Mouse (Mus musculus): ENCODE data around the gene Kmt5b. TPM values are rescaled to one million over a fixed set of nuclear protein-coding genes. Genes with fewer than 3 reads are reported as not detected.

Gene Kmt5b
- total RNA-seq, 2 experiments from 2014 or later, result 53.9 to 57.7 TPM

DNA sequence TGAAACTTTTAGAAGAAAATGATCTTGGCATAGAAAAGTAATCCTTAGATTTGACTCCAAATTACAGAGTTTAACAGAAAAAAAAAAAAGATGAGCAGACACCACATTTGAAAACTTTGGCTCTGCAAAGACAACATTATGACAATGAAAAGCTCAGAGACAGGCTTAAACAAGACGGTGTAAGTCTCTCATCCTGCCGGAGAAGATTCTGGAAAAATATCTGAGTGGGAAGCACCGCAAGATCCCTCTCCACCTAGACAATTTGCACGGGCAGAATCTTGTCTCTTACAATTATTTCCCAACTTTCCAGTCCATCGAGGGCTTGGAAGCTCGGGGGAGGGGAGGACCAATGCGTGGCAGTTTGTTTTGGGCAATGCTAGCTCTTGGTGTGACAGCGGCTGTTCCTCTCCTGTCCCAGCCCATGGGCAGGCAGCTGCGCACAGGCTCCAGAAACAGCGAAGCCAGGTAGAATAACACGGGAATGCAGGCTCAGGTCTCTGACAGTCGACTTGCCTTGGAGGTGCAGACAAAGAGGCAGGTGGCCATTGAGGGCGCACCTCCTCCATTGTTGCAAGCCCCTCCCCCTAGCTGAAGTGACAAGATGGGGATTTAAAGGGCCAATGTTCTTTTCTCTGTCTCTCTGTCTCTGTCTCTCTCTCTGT is 23.2 kb upstream of the Kmt5b start:
- TF ChIP-seq CTCF (conservative IDR thresholded peaks at IDR 0.05), result peak; percentile 28
- DNase-seq (ENCODE audit: low spot score in 2 of 2), result peak; percentile 59
- peak overlapping the region; percentile 91 for H3K27ac ChIP-seq

DNA sequence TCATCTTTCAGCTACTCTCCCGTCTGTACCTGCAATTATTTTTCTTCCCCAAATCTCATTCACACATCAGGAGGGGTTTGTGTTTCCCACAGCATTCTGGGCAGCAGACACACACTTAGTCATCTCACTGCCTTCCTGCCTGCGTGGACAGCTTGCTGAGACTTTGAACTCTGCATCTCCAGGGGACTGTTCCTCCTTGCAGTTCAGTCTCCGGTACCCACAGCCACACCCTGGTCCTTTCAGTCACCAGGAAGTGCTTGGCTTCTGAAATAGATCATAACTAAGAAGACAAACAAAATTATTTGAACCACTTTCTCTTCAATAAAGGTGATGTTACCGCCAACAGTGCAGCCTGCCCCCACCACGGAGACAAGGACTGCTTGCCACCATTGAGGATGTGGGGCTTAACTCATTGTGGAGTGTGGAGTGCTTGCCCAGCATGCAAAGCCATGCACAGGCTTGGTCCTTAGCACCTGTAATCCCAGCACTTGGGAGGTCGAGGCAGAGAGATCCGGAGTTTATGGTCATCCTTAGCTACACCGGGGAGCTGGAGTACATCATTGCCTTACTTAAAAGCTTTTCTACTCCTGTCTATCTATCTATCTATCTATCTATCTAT is 14.5 kb upstream of the Kmt5b start:
- DNase-seq (ENCODE audit: low spot score in 2 of 2), result no peak
- no peak for TF ChIP-seq CTCF (conservative IDR thresholded peaks at IDR 0.05)
- Histone ChIP-seq H3K27ac (no peak overlapping the region), H3K4me3 (no peak overlapping the region)

More for the DNA sequence above, 23.2 kb upstream of the Kmt5b start:
- H3K4me3 ChIP-seq, result peak overlapping the region; percentile 62

DNA sequence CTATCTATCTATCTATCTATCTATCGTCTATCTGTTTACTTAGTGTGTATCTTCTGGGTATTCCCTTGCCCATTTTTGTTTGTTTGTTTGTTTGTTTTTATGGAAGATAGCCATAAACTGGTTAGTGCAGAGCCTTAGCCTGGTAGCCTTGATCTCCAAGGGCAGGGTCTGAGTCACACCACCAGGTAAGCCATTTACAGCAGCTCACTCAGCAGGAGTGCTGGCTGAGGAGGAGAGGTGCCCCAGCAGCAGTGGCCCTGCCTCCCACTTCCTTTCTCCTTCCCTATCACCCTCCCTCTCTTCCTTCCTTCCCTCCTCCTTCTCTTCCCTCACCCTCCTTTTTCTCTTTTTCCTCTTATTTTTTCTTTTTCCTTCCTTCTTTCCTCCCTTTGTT is 14.0 kb upstream of the Kmt5b start:
- no peak overlapping the region for H3K27ac ChIP-seq
- no peak overlapping the region for H3K4me3 ChIP-seq
- TF ChIP-seq CTCF (conservative IDR thresholded peaks at IDR 0.05), result no peak
- DNase-seq (ENCODE audit: low spot score in 2 of 2), result no peak

DNA sequence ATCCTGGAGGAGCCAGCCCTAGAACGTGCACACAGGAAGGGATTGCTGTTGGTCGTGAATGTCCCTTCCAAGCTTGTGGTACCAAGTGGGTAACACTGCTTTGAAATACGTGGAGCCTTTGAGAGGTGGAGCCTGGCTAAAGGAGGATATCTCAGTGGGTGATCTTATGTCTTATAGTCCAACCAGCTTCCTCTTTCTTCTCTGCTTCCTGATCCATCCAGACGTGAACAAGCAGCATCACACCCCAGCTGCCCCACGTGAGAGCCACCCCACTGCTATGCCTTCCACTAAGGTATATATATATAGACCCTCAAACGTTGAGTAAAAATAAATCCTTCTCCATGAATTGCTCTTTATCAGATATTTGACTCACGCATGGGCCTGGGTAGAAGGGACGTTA is 13.5 kb upstream of the Kmt5b start:
- Histone ChIP-seq H3K27ac (no peak overlapping the region), H3K4me3 (no peak overlapping the region)
- TF ChIP-seq CTCF (conservative IDR thresholded peaks at IDR 0.05), result no peak
- DNase-seq (ENCODE audit: low spot score in 2 of 2), result no peak

DNA sequence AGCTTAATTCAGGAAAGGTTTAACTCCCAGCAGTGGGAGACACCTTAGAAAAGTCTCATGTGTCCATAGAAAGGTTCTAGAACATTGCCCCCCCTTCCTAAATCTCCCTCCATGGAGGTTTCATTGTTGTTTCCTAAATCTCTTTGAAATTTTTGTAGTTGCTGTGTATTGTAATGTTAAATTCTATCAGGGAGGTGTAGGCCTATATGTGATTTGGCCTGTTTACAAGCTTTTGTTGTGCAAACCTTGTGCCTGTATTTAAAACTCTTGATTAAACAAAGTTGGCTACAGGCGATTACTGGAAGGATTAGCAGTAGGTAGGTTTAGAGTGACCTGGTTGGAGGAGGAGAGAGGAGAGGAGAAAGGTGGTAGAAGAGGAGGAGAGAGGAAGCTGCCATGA is 9.4 kb upstream of the Kmt5b start:
- Histone ChIP-seq H3K27ac (no peak overlapping the region), H3K4me3 (no peak overlapping the region)
- DNase-seq (ENCODE audit: low spot score in 2 of 2), result no peak
- TF ChIP-seq CTCF (conservative IDR thresholded peaks at IDR 0.05), result no peak

DNA sequence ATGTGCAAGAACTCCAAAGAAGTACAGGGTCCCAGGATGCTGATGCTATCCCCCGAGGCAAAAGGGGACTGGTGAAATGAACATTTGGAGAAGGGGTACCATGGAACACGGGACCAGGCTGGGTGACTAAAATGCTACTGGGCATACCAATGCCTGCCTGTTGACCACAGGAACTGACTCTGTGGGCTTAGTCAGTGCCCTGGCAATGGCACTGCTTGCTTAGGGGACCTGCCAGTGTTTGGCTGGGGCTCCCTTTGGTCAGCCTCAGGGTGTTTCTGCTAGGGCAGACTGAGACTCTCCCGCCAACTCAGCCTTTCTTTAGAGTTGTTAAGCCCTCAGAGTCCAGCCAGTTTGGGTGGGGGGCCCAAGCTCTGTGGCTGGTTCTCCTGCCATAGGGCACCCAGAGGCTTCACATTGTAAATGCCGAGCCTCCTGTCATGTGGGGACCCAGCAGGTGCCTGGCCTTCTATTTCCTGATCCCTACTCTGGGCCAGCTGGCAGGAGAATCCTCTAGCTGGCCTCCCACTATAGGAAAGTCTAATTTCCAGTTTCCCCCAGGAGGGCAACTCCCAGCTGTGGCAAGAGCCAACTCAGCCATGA is 1.9 kb upstream of the Kmt5b start:
- no peak for DNase-seq (ENCODE audit: low spot score in 2 of 2)
- Histone ChIP-seq H3K27ac (no peak overlapping the region), H3K4me3 (no peak overlapping the region)
- no peak for TF ChIP-seq CTCF (conservative IDR thresholded peaks at IDR 0.05)

DNA sequence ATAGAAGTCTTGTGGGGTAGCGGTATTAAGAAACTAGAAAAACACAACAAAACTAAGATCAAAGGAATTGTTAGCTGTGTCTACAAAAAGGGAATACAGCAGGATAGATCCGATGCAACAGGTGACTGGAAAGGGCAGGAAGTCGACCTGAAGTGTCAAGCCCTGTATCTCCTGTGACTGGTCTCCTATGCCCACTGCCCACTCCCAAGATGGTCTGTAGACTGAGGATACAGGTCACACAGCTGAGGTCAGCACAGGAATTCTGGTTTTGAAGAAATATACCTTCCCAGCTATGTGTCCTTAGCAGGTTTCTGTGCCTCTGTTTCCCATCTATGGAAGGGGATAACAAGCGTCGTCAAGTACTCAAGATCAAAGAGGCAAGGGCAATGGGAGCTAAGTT is 843 bp upstream of the Kmt5b start:
- no peak for DNase-seq (ENCODE audit: low spot score in 2 of 2)
- TF ChIP-seq CTCF (conservative IDR thresholded peaks at IDR 0.05), result no peak
- H3K4me3 ChIP-seq, result no peak overlapping the region
- no peak overlapping the region for H3K27ac ChIP-seq

DNA sequence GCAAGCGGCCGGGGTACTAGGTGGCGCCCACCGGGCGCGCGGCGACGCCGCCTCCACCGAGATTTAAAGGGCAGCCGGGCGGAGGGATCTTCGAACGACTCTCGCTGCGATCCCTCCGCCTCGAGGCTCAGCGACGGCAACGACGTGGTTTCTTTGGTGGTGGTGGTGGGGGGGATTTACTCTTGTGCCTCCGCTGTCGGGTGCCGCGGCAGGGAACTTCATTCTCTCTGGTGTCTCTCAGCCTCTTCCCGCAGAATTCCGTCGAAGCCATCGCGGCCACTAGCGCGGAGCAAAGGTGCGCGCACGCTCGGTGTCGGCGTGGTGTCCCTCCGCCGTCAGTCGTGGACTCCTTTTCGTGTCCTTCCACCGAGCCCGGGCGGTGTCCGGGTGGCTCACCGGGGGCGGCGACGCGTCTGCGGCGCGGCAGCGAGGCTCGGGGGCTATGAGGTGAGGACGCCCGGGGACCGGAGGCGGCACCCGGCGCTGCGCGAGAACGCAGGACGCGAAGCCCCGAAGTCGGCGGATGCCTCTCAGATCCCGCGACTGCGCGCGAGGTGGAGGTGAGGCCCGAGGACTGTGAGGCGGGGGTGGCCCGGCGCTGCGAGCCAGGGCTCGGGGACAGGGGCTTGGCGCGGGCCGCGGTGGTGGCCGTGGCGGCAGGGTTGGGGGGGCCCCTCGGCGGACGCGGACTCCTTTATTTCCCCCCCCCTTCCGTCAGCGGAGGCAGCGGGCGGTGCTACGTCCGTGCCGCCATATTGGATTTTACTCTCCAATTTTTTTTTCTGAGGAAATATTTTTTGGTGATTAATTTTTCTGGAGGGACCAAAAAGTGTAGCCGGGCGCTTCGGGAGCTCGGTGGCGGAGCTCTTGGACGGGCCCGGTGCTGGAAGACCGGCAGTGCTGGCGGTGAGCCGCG is 818 bp downstream of the Kmt5b start:
- no peak for TF ChIP-seq CTCF (conservative IDR thresholded peaks at IDR 0.05)
- H3K27ac ChIP-seq, result peak overlapping the region; percentile 100
- peak overlapping the region; percentile 71 for H3K4me3 ChIP-seq

DNA sequence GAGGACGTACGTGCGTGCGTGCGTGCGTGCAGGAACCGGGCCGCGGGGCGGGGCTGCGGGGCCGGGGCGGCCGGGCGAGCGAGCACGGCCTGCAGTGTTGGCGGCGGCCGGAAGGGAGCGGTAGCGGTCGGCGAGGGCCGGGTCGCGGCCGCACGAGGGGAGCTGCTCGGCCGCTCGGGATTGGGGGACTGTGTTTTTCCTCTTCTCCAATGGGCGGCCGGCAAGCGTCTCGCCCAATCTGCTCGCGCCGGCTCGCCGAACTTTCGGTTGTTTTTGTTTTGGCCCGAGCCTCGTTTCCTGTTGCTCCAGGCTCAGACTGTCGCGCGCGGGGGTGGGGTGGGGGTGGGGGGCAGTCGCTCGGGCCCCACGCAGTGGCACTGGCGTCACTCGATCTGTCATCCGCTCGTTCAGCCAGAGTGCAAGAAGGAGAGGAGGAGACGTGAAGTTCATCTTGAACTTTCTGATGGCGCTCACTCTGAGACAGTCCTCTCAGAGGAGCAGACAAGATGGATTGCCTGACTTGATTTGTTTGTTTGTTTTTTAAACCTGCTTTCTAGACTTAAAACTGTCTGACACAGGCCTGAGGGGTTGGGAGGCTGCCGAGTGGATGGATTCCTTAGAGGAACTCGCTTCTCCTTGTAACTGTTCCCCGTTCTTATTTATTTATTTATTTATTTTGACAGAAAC is 1.6 kb downstream of the Kmt5b start:
- H3K4me3 ChIP-seq, result peak overlapping the region; percentile 71
- peak; percentile 89 to 90 for DNase-seq (ENCODE audit: low spot score in 2 of 2)
- peak; percentile 78 for TF ChIP-seq CTCF (conservative IDR thresholded peaks at IDR 0.05)

More for the DNA sequence above, 818 bp downstream of the Kmt5b start:
- DNase-seq (ENCODE audit: low spot score in 2 of 2), result peak; percentile 78 to 85

DNA sequence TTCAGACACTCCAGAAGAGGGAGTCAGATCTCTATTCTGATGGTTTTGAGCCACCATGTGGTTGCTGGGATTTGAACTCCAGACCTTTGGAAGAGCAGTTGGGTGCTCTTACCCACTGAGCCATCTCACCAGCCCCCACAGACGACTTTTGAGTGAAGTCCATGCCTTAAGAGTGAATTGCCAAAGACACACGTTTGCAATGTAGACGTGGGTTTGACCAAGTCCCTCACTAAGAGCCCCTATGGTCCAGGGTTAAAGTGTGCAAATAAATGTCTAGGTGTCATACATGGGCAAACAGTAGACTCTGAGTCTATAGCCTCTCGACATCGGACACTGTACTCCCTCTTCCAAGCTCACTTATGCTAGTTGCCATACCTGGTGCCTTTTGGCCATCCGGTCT is 2.3 kb downstream of the Kmt5b start:
- Histone ChIP-seq H3K27ac (peak overlapping the region; percentile 100), H3K4me3 (peak overlapping the region; percentile 71)
- DNase-seq (ENCODE audit: low spot score in 2 of 2), result no peak
- TF ChIP-seq CTCF (conservative IDR thresholded peaks at IDR 0.05), result no peak; the same call in 1 of the 2 replicates

More for the DNA sequence above, 1.6 kb downstream of the Kmt5b start:
- H3K27ac ChIP-seq, result peak overlapping the region; percentile 100

DNA sequence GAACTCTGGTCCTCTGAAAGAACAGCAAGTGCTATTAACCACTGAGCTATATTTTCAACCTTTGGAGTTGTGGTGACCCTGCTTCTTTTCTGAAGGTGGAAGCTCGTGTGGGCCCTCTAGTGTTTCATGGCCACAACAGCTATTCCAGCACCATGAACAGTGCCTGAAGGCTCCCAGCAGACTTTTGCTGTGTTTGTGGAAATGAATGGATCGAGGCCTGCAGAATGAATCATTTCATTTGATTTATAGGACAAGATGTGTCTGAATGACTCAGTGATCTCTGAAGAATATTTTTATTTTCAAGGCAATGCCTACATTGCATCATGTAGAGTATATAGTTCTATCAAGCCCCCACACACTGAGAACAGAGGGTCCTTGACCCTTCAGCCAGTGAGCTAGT is 6.9 kb downstream of the Kmt5b start:
- Histone ChIP-seq H3K4me3 (no peak overlapping the region), H3K27ac (no peak overlapping the region)
- no peak for DNase-seq (ENCODE audit: low spot score in 2 of 2)
- TF ChIP-seq CTCF (conservative IDR thresholded peaks at IDR 0.05), result peak; percentile 66

DNA sequence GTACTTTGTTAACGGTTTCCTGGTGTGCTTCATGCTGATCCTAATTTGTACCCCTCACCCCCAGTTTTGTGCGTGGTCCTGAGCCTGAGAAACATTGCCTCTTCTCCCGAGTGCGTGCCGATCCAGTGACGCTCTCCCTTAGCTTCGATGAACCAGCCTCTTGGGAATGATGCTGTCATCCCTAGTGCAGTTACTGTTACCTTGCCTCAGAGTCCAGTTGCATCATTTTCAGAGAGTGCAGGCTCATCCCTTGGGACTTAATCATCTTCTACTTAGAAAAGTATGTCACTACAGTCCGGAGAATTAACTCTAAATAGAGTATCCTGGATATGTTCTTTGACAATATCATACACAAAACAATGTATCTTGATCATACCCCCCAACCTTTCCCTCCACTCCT is 11.5 kb downstream of the Kmt5b start:
- DNase-seq (ENCODE audit: low spot score in 2 of 2), result no peak
- no peak for TF ChIP-seq CTCF (conservative IDR thresholded peaks at IDR 0.05)
- H3K4me3 ChIP-seq, result no peak overlapping the region
- no peak overlapping the region for H3K27ac ChIP-seq

Measured in layer of hippocampus, adult 2 months (tissue).